Mouse (Mus musculus) frontal cortex, postnatal 25 days (tissue): Measurements from ENCODE around the gene Kcnh2.
"Not testable (repeated sequence)": the region's sequence is repeated elsewhere in the genome, so short reads cannot be mapped to it uniquely, and the experiment has no call there.

Experiments used
- DNase-seq, 2 experiments: peaks; one replicate each; pipeline ENCODE4 v3.0.0; 2022; ENCODE audit warnings: low spot score in 2 of 2

Gene Kcnh2

DNA sequence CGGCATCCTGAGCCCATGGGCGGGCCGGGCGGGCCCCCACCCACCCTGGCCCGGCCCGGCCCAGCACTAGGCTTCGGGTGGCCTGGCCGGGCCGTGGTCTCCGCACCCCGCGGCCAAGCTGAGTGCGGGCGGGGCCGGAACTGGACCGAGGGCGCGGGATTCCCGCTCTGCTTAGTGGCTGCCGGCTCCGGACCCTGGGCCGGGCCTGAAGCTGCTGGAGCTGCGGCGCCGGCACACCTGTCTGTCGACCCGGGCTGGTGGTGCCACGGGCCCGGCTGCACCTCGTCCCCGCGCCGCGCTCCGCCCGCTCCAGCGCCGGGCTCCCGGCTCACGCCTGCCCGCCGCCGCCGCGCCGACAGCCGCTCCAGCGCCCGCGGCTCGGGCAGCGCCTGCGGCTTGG is at the start of gene Kcnh2:
Kcnh2 (minus strand) TSS at position 327 of the 400 bp plus-strand sequence.
- DNase-seq, result no peak

GRCm38 (mm10) chr5:24400362-24400761 is 49.0 kb upstream of the Kcnh2 start:
- no peak for DNase-seq

- DNase-seq, result no peak
Measured at GRCm38 (mm10) chr5:24399686-24400085, 48.3 kb upstream of the Kcnh2 start.

- DNase-seq, result not testable (repeated sequence)
Measured at GRCm38 (mm10) chr5:24396254-24396653, 44.9 kb upstream of the Kcnh2 start.

DNA sequence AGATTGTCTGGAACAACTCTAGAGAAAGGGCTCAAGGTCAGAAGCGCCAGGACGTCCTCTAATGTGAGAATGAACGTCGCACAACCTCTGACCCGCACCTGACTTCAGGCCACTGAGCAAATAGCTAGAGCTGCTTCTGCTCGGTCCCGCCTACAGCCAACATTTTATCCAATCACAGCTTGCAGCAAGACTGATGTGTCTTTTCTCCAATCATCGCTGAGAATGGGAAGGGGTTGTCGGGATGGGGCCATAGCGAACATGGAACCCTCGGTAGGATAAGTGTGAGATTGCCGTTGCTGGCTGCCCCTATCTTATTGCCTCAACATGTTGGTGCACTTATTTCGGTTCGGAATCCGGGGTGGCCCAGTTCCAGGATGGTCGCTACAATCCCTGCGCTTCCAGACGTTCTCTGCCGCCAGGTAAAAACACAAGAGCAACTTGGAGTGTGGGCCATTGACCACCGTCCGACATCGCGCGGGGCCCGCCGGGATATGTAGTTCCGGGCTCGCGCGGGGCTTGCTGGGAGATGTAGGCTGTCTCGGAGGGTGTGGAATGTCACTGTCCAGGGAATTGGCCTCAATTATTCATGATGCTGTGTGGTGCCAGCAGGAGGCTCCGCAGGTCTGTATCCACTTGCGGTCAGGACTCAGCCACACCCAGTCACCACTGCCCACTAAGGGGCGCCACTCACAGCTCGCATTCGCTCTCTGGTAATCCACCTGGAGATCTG is 42.9 kb upstream of the Kcnh2 start:
- DNase-seq, result peak; percentile 92 to 93

- DNase-seq, result peak; percentile 58 to 86
Measured at GRCm38 (mm10) chr5:24393392-24393997, 42.1 kb upstream of the Kcnh2 start, which contains the start of gene Abcb8. Gene Abcb8, plus strand, starts transcription at chr5:24393663.

DNA sequence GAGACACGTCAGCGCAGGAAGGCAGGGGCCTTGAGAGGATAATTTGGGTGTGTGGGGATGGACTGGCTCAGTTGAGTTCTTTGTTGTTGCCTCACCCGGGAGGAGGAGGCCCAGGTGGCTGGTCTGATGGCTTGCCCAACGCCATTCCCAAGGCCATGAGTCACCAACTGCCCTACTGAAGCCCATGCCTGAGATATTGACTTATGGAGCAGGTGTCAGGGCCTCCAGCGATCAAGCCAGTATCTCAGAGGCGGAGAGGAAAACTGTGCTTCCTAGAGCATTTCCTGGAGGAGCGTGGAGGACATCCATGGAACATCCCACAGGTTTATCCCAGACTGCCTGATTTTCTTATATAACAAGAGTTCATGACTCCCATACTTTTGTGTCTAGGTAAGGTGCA is 41.3 kb upstream of the Kcnh2 start:
- no peak for DNase-seq

- DNase-seq, result no peak
Measured at GRCm38 (mm10) chr5:24391864-24392263, 40.5 kb upstream of the Kcnh2 start, which contains the start of gene Atg9b. Gene Atg9b, minus strand, starts transcription at chr5:24392143.

GRCm38 (mm10) chr5:24389658-24390020 is 38.2 kb upstream of the Kcnh2 start:
- DNase-seq, result no peak

DNA sequence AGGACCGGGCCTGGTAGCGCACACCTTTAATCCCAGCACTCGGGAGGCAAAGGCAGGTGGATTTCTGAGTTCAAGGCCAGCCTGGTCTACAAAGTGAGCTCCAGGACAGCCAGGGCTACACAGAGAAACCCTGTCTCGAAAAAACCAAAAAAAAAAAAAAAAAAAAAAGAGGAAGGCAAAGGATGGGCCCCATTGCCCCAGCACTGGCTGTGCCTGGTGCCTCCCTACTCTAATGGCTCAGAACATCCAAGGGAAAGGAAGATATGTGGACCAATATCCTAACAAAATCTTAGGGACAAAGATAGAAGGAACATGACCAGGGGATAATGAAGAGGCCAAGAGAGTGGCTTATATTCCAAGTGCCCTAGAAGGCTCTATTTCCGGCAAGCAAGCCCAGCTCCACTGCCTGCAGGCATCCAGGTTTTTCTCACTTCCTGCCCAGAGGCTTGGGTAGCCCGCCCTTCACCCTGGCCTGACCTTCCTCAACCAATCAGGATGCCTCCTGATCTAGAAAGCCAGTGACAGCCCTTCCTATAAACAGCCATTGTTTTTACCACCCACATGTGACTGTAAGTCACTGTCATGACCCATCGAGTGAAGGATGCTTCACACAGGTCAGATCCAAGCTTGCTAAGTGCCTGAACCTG is 37.7 kb upstream of the Kcnh2 start:
- no peak for DNase-seq

- no peak for DNase-seq
Measured at GRCm38 (mm10) chr5:24388246-24388915, 37.0 kb upstream of the Kcnh2 start.

GRCm38 (mm10) chr5:24387264-24388241 is 36.1 kb upstream of the Kcnh2 start:
- DNase-seq, result peak in 1 of 2 experiments; percentile 47

- DNase-seq, result no peak
Measured at GRCm38 (mm10) chr5:24385887-24386550, 34.6 kb upstream of the Kcnh2 start.

GRCm38 (mm10) chr5:24385374-24385773 is 34.0 kb upstream of the Kcnh2 start:
- no peak for DNase-seq

DNA sequence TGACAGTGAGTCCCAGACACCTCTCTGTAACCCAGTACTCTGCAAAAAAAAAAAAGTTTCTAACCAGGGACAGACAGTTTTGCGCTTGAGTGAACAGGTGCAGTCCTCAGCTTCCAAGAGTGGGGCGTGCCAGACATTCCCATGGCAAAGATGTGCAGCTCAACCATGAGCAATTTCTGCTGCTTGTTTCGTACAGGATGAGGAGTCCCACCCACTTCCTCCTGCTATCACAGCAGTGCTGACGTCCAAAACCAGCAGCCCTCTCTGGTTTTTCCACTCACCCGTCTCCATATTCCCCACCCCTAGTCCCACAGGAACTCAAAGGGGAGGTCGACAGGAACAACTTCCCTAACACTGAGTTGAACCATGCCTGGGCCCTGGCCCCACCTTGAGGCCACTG is 33.0 kb upstream of the Kcnh2 start:
- no peak for DNase-seq

- peak; percentile 90 to 92 for DNase-seq
Measured at GRCm38 (mm10) chr5:24383026-24383859, 31.8 kb upstream of the Kcnh2 start.

DNA sequence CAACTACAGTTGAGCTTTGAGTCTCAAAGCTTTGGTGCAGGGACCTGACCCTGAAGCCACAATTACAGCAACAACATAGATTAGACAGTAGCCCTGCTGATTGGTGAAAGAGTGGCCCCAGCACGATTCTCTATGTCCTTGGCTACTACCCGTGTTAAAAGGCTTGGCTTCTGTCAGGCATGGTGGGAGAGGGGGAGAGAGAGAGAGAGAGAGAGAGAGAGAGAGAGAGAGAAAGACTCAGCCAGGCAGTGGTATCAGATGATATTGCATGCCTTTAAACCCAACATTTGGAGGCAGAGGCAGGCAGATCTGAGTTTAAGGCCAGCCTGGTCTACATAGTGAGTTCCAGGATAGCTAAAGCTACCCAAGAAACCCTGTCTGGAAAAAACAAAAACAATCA is 30.6 kb upstream of the Kcnh2 start:
- no peak for DNase-seq

- no peak for DNase-seq
Measured at GRCm38 (mm10) chr5:24381486-24381885, 30.1 kb upstream of the Kcnh2 start.

DNA sequence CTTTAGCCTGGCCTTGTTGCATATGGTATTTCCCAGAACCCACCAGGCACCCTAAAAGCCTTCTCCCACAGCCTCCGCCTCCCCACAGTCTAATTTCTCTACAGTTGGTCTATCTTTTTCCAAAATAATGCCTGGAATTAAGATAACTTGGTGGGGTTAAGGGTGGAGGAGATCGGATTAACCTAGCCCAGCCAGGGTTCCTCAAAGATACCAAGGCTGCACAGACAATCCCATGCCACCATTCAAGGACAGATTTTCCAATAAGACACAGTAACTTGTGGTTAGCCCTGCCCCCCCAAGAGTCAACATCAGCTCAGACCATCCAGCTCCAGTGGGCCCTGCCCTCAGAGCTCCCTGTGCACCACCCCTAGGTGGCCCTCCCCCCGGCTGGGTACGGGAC is 29.1 kb upstream of the Kcnh2 start:
- no peak for DNase-seq

GRCm38 (mm10) chr5:24379501-24379900 is 28.1 kb upstream of the Kcnh2 start:
- DNase-seq, result no peak
